Mouse (Mus musculus) limb, embryonic 10.5 days (tissue): ENCODE data around the gene Gabarapl2. TPM values are rescaled to one million over a fixed set of nuclear protein-coding genes. Genes with fewer than 3 reads are reported as not detected.
A peak's percentile ranks its signal among the peaks of the same experiment; 100 is the strongest.
"Not testable (repeated sequence)": the region's sequence is repeated elsewhere in the genome, so short reads cannot be mapped to it uniquely, and the experiment has no call there.

Experiments
- DNase-seq: peaks from one replicate; pipeline ENCODE4 v3.0.0-alpha.2; 2017; ENCODE audit warnings: low spot score
- H3K27ac ChIP-seq: fragments of 300-500 bp; sonication (generic); 2 replicates; pipeline ENCODE4 v1.5.1; 2016; ENCODE audit warnings: mild to moderate bottlenecking
- H3K27me3 ChIP-seq: fragments of 300-500 bp; sonication (generic); 2 replicates; pipeline ENCODE4 v1.6.1; 2016; ENCODE audit warnings: low read depth, mild to moderate bottlenecking; ENCODE audit not compliant: poor library complexity, severe bottlenecking
- H3K36me3 ChIP-seq: fragments of 300-500 bp; sonication (generic); 2 replicates; pipeline ENCODE4 v1.6.1; 2016; ENCODE audit warnings: mild to moderate bottlenecking, moderate library complexity
- H3K4me1 ChIP-seq: fragments of 300-500 bp; sonication (generic); 2 replicates; pipeline ENCODE4 v1.6.1; 2016
- H3K4me3 ChIP-seq: fragments of 300-500 bp; sonication (generic); 2 replicates; pipeline ENCODE4 v1.5.1; 2016; ENCODE audit warnings: mild to moderate bottlenecking, moderate library complexity
- H3K9me3 ChIP-seq: fragments of 300-500 bp; sonication (generic); replicated peaks from 2 replicates; pipeline ENCODE4 v1.6.1; 2016; ENCODE audit warnings: mild to moderate bottlenecking
- WGBS: fragments of 180-500 bp; shearing (Covaris S2); methylation state at CpG from one replicate; pipeline ENCODE4 v1.1.7; 2016; 5-methylcytosine and 5-hydroxymethylcytosine counted together
- polyA plus RNA-seq: library from polyadenylated mRNA; unstranded; fragments of >200 nt; fragmentation: Nextera tagmentation; extraction: Ambion mirVana; gene quantifications from 2 replicates; pipeline ENCODE4 v1.2.1, GENCODE M21; 2016

Gene Gabarapl2
- polyA plus RNA-seq, 1 experiment from 2014 or later = 166 TPM

DNA sequence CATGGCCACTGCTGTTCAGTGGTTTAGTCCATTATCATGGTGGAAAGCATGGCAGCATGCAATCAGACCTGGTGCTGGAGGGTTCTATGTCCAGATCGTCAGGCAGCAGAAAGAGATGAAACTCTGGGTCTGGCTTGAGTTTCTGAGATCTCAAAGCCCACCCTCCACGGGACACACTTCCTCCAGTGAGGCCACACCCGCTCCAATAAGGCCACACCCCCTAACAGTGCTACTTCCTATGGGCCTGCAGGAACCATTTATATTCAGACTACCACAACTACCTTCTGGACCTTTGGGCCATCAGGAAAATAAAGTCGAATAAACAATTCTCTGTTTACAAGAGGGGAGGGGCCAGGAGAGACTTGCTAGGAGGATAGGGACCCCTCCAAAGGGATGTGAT lies 19.5 kb upstream of the Gabarapl2 start:
- Histone ChIP-seq H3K27ac (no peak overlapping the region), H3K9me3 (no peaks in the 10 kb centered on the region), H3K4me3 (no peak overlapping the region), H3K36me3 (peaks cover 17% of the 10 kb centered on the region), H3K27me3 (no peaks in the 10 kb centered on the region), H3K4me1 (no peaks in the 10 kb centered on the region)
- 84% methylated on average over 4 of the region's 4 CpGs for WGBS
- no peak for DNase-seq

DNA sequence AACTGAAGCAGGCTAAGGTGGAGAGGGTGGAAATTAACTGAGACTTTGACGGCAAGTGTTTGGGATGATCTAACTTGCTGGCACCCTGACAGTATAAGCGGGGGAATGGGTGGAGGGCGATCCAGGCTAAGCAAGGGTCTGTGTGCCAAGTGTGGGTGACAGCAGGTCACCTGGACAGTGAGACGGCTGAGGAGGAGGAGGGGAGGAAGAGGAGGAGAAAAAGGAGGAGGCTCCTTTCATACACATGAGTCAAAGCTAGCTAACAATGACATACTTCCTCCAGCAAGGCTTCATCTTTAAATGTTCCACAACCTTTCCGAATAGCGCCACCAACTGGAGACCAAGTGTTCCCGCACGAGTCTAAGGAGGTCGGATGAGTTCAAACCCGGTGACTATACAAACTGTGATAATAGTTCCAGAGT lies 17.1 kb upstream of the Gabarapl2 start:
- Histone ChIP-seq H3K4me3 (no peak overlapping the region), H3K4me1 (no peaks in the 10 kb centered on the region), H3K27ac (no peak overlapping the region), H3K36me3 (peaks cover 6% of the 10 kb centered on the region), H3K27me3 (no peaks in the 10 kb centered on the region), H3K9me3 (no peaks in the 10 kb centered on the region)
- no peak for DNase-seq
- WGBS = 35% methylated on average over 10 of the region's 10 CpGs

DNA sequence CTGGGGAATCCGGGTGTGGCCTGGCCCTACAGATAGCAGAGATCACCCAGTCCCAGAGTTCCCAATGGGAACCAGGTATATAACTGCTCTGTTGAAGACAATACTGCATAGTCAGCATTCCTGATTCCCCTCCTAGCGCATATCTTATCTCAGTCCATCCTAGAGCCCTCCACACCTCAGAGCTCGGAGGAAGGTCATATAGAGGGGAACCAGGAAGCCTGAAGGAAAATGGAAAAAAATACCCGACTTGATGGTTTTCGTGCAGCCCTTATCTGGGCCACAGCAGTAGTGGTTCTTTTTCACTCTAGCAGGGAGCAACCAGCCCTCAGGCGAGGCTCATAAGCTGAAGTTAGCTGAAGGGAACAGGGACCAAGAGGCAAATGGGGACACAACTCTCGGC lies 15.5 kb upstream of the Gabarapl2 start:
- H3K4me3 ChIP-seq = no peak overlapping the region
- DNase-seq = no peak
- no peaks in the 10 kb centered on the region for H3K36me3 ChIP-seq
- no peak overlapping the region for H3K27ac ChIP-seq
- no peaks in the 10 kb centered on the region for H3K4me1 ChIP-seq
- H3K9me3 ChIP-seq = no peaks in the 10 kb centered on the region
- WGBS = 79% methylated on average over 7 of the region's 7 CpGs
- no peaks in the 10 kb centered on the region for H3K27me3 ChIP-seq

DNA sequence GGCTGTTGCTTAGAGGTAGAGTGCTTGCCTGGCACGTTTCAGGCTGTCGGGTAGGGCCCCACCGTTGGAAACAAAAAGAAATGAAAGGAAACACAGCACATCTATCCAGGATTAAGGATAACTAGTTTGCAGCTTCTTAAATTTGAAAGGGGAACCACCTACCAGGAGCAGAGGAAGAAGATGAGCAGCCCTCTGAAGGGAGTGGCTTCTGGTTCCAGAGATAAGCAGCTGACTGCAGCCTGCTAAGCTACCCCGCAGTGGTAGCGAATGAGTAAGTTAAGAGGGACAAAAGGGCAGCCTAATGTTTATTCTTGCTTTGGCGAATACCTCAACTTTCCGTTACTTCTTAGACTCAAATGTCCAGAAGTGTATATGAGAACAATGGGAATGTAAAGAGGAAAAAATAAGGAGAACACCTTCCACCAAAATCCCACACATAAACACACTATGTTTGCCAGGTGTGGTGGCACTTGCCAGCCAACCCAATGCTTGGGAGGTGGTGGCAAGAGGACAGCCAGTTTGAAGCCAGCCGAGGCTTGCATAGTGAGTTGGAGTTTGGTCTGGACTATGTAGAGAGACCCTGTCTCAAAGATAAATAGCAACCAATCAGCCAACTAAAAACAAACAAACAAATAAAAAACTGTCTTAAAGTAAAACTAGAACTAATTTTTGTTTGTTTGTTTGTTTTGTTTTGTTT lies 10.7 kb upstream of the Gabarapl2 start:
- Histone ChIP-seq H3K27ac (no peak overlapping the region), H3K9me3 (no peaks in the 10 kb centered on the region), H3K36me3 (no peaks in the 10 kb centered on the region), H3K27me3 (no peaks in the 10 kb centered on the region), H3K4me3 (no peak overlapping the region), H3K4me1 (peaks cover 17% of the 10 kb centered on the region)
- DNase-seq = no peak
- 84% methylated on average over 8 of the region's 8 CpGs for WGBS

DNA sequence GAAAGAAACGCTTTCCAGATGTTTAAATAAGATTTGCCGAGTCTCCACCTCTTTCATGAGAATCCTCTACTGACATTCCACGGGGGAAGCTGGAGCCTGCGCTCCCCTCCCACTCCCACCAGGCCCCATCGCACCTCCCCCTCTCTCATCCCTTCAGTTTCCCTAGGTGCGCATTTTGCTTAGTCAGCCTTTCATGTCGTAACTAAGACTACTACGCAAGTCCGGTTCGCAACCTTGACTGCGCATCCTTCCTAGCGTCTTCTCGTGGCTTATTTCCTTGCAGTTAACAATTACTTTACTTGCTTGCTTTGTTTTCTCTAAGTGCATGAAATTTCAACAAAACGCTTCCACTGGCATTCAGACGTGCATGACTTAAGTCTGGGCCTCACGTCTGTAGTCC lies 8.8 kb upstream of the Gabarapl2 start:
- 79% methylated on average over 16 of the region's 16 CpGs for WGBS
- no peaks in the 10 kb centered on the region for H3K36me3 ChIP-seq

DNA sequence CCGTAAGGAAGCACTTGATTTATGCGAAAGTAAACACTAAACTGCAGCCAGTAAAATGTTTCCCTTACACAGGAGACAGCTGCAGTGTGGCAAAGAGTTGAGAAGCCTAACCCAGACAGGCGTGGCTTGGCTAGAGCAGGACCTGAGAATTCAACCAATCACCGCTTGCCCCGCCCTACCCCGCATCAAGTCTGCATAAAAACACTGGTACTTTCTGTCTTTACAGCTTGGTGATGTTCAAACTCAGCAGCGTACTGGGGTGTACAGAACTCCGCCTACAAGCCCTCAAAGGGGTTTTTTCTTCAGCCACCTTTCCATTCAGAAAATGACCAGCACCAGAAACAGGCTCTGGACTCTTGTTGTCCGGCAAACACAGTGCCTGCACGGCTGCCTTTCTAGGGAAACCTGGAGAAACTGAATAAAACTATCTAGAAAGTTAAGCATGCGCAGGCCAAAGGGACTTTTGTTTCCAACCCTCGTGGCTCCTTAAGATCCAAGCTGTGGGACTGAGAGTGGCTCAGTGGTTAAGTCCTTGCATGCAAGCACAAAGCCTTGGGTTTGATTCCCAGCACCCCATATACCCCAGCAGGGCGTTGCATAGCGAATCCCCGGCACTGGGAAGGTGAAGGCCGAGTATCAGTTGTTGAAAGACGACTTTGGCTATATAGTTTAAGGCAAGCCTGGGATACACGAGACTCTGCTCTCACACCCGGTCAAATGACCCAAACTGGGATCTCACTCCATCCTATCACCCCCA lies 7.7 kb upstream of the Gabarapl2 start:
- peak; percentile 57 for DNase-seq
- Histone ChIP-seq H3K27me3 (no peaks in the 10 kb centered on the region), H3K36me3 (no peaks in the 10 kb centered on the region), H3K4me1 (peaks cover 17% of the 10 kb centered on the region), H3K4me3 (peak overlapping the region; percentile 88), H3K9me3 (no peaks in the 10 kb centered on the region), H3K27ac (peak overlapping the region; percentile 93)
- 32% methylated on average over 19 of the region's 19 CpGs for WGBS

More for the DNA sequence above, 8.8 kb upstream of the Gabarapl2 start:
- Histone ChIP-seq H3K27ac (no peak overlapping the region), H3K9me3 (no peaks in the 10 kb centered on the region), H3K27me3 (no peaks in the 10 kb centered on the region), H3K4me1 (peaks cover 17% of the 10 kb centered on the region), H3K4me3 (no peak overlapping the region)
- DNase-seq = no peak

DNA sequence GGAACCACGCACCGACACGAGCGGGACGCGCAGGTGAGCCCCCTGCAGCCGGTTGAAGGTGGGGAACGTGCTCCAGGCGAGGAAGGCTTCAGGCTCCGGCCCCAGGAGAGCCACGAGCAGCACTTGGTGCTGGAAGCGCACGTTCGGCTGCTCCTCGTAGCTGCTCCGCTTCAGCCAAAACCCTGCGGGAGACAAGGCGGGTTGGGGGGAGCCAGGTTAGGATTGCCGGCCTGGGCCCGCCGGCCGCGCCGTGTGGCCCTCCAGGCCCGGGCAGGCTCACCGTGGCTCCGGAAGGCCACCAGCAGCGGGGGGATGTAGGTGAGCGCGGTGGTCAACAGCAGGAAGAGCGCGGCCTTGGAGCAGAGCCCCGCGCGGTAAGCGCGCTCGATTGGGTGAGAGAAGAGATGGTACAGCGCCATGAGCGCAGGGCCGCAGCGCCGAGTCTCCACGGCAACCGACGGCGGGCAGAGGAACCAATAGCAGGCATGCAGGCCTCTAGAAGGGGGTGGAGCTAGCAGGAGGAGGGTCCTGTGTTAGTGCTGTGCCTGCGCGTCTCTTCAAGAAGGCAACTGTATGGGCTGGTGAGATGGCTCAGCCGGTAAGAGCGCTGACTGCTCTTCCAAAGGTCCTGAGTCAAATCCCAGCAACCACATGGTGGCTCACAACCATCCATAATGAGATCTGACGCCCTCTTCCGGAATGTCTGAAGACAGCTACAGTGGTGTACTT lies 7.0 kb upstream of the Gabarapl2 start, which contains the start of gene Tmem231:
TSS of gene Tmem231 (minus strand) at position 534 of the 729 bp plus-strand sequence.
- H3K27ac ChIP-seq = peak within 1 kb of the TSS; percentile 93
- H3K4me1 ChIP-seq = peaks cover 17% of the 10 kb centered on the region
- H3K9me3 ChIP-seq = no peaks in the 10 kb centered on the region
- peak; percentile 93 for DNase-seq
- peak within 1 kb of the TSS; percentile 88 for H3K4me3 ChIP-seq
- WGBS = under 1% methylated on average over 53 of the region's 53 CpGs
- no peaks in the 10 kb centered on the region for H3K36me3 ChIP-seq
- H3K27me3 ChIP-seq = no peaks in the 10 kb centered on the region

DNA sequence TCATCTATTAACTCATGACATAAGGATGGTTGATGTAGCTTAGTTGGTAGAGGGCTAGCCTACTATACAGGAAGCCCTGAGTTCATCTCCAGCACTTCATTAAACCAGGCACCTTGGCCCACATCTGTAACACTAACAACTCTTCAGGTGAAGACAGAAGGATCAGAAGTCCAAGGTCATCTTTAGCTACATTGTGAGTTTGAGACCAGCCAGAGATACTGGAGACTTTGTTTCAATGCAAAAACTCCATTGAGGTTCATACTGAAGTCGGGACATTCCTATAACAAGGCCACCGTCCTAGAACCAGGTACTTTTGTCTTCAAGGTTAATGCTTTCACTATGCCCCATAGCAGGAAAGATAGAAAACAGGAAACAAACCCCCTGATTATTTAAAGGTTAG lies 6.3 kb upstream of the Gabarapl2 start:
- Histone ChIP-seq H3K9me3 (no peaks in the 10 kb centered on the region), H3K27ac (no peak overlapping the region), H3K4me3 (peak overlapping the region; percentile 88; the same call in 1 of the 2 replicates), H3K4me1 (peaks cover 17% of the 10 kb centered on the region), H3K27me3 (no peaks in the 10 kb centered on the region), H3K36me3 (no peaks in the 10 kb centered on the region)
- 91% methylated on average over 2 of the region's 2 CpGs for WGBS
- no peak for DNase-seq

DNA sequence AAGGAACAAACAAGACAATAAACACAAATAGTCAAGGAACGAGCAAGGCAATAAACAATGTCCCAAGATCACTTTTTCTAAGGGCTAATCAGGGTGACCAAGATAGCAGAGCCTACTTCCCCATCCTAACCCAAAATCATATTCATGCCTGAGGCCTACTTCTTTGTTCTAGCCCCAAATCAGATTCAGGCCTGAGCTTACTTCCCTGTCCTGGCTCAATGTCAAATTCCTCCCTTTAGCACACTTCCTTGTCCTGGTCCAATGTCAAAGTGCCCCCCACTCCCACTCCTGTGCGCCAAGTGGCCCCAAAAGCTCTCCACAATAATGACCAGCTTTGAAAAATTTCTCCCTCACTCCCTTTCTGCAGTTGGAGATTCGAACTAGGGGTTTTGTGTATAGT lies 3.3 kb upstream of the Gabarapl2 start:
- peaks cover 34% of the 10 kb centered on the region for H3K4me1 ChIP-seq
- no peak overlapping the region for H3K27ac ChIP-seq
- WGBS = 79% methylated on average over 3 of the region's 3 CpGs
- no peak overlapping the region for H3K4me3 ChIP-seq
- H3K9me3 ChIP-seq = no peaks in the 10 kb centered on the region
- H3K27me3 ChIP-seq = no peaks in the 10 kb centered on the region
- H3K36me3 ChIP-seq = peaks cover 4% of the 10 kb centered on the region
- no peak for DNase-seq

DNA sequence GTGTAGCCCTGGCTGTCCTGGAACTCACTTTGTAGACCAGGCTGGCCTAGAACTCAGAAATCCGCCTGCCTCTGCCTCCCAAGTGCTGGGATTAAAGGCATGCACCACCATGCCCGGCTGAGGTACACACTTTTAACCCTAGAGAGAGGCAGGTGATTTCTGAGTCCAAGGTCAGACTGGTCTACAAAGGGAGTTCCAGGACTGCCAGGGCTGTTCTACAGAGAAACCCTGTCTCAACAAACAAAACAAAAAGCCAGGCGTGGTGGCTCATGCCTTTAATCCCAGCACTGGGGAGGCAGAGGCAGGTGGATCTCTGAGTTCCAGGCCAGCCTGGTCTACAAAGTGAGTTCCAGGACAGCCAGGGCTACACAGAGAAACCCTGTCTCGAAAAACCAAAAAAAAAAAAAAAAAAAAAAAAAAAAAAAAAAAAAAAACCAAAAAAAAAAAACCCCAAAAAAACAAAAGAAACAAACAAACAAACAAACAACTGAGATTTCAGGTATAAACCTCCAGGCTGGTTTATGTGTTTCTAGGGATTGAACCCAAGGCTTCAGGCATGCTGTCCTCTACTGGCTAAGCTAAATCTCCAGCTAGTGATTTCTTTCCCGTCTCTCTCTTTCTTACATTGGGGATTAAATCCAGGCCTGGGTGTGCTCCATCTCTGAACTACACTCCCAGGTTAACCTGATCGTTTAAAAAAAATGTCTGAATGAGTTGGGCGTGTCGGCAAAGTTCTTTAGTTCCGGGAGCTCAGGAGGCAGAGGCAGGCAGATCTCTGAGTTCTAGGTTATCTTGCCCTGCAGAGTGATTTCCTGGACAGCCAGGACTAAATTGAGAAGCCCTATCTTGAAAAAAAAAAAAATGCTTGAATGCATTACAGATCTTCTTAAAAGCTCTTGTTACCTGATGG lies 2.2 kb upstream of the Gabarapl2 start:
- Histone ChIP-seq H3K36me3 (peaks cover 15% of the 10 kb centered on the region), H3K4me1 (peaks cover 22% of the 10 kb centered on the region)
- not testable (repeated sequence) for DNase-seq, H3K27me3 ChIP-seq, H3K27ac ChIP-seq, H3K4me3 ChIP-seq, H3K9me3 ChIP-seq
- WGBS = 89% methylated on average over 9 of the region's 9 CpGs

DNA sequence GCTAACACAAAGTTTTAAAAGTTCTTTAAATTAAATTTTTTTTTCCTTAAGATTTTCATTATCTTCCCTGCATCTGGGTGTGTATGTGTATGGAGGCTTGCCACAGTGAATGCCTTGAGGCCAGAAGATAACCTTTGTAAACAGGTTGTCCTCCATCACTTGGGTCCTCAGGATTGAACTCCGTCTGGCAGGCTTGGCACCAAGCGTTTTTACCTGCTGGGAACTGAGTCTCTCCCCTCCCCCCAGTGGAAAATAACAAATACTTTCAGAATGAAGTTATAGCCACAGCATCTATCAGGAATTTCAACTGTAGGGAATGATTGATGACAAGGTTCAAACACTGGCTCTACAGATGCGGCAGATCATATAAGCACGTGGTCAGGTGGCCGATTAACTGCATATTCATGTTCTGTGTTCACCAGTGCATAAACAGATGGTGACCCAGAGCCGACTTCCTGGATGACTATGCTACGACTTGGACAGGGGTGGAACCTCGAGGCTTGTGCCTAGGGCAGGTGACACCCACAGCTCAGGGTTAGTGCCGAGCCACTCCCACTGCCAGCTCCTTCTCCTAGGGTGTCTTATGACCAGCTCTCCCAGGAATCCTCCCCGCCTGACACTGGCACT lies 874 bp upstream of the Gabarapl2 start:
- no peaks in the 10 kb centered on the region for H3K27me3 ChIP-seq
- H3K4me3 ChIP-seq = peak overlapping the region; percentile 89
- H3K9me3 ChIP-seq = no peaks in the 10 kb centered on the region
- peaks cover 17% of the 10 kb centered on the region for H3K4me1 ChIP-seq
- 0 out of 2 replicates have a peak overlapping the region, but pooled peaks have one; percentile 85 for H3K27ac ChIP-seq
- peak; percentile 52 for DNase-seq
- 16% methylated on average over 10 of the region's 10 CpGs for WGBS
- H3K36me3 ChIP-seq = peaks cover 28% of the 10 kb centered on the region

DNA sequence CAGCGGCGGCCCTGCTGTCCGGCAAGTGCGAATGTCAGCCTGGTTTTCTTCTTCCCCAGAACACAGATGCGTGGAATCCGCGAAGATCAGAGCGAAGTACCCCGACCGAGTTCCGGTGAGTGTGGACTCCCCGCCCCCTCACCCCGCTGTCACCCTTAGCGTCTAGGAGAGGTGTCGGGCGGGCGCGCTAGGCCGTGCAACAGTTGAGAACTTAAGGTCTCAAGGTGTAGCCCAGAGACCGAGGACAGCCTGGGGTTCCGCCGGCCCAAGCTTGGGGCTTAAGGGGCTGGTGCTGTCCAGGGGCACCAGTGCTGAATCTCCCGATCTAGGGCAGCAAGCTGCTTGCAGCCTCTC lies 575 bp downstream of the Gabarapl2 start:
- peaks cover 17% of the 10 kb centered on the region for H3K4me1 ChIP-seq
- DNase-seq = peak; percentile 74
- peaks cover 42% of the 10 kb centered on the region for H3K36me3 ChIP-seq
- WGBS = under 1% methylated on average over 23 of the region's 23 CpGs
- H3K27ac ChIP-seq = peak overlapping the region; percentile 85
- H3K27me3 ChIP-seq = no peaks in the 10 kb centered on the region
- H3K9me3 ChIP-seq = no peaks in the 10 kb centered on the region
- H3K4me3 ChIP-seq = peak overlapping the region; percentile 89
